Mouse (Mus musculus) gastrocnemius, postnatal 25 days (tissue): ENCODE measurements around the gene Hsf4. TPM values are rescaled to one million over a fixed set of nuclear protein-coding genes. Genes with fewer than 3 reads are reported as not detected.
"Not testable (repeated sequence)": the region's sequence is repeated elsewhere in the genome, so short reads cannot be mapped to it uniquely, and the experiment has no call there.

ENCODE experiments used
- DNase-seq: peaks from one replicate; pipeline ENCODE4 v3.0.0; 2022
- total RNA-seq, 2 experiments: library from RNA; stranded (reverse); gene quantifications; 1 replicate in 1 of 2; 2 replicates in 1 of 2; pipeline ENCODE4 v1.2.3; 2021

The Hsf4 gene
- total RNA-seq, 2 experiments from 2014 or later = 2.9 to 3.0 TPM

GRCm38 (mm10) chr8:105282239-105282638 is 12.6 kb downstream of the Hsf4 start:
- DNase-seq = no peak

DNA sequence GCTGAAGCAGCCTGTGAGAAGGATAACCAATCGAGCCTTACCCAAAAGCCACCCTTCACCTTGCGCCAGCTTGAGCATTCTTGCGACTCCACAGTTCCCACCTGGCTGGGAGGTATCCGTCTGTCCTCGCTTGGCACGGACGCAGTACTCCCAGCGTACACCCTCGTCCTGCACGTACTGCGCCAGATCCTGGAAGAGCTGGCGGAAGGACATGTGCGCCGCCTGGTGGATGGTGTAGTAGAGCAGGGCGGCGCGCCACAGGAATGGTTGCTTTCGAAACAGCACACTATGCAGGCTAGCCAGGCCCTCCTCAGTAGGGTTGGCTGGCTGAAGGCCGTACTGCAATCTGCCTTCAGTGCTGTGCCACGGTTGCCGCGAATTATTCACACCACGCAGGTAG is 13.5 kb downstream of the Hsf4 start:
- peak; percentile 50 for DNase-seq

DNA sequence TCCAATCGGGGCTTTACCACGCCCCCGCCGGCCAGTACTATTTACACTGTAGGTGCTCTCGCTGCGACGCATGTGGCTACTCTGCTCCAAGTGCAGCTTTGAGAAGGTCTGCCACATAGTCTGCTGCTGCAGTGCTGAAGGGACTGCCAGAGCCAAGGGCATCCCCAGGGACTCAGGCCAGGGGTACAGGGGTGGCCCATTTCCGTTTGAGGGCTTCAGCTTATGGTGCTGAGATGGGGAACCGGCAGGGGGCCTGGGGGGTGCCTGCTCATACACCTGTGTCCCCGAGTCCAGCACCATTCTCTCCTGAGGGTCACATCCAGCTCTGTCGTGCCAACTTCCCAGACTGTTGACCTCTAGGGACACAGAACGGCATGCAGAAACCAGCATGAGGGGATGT is 15.9 kb downstream of the Hsf4 start:
- no peak for DNase-seq

GRCm38 (mm10) chr8:105286907-105287306 is 17.3 kb downstream of the Hsf4 start:
- DNase-seq = no peak

GRCm38 (mm10) chr8:105288231-105288630 is 18.6 kb downstream of the Hsf4 start:
- no peak for DNase-seq

DNA sequence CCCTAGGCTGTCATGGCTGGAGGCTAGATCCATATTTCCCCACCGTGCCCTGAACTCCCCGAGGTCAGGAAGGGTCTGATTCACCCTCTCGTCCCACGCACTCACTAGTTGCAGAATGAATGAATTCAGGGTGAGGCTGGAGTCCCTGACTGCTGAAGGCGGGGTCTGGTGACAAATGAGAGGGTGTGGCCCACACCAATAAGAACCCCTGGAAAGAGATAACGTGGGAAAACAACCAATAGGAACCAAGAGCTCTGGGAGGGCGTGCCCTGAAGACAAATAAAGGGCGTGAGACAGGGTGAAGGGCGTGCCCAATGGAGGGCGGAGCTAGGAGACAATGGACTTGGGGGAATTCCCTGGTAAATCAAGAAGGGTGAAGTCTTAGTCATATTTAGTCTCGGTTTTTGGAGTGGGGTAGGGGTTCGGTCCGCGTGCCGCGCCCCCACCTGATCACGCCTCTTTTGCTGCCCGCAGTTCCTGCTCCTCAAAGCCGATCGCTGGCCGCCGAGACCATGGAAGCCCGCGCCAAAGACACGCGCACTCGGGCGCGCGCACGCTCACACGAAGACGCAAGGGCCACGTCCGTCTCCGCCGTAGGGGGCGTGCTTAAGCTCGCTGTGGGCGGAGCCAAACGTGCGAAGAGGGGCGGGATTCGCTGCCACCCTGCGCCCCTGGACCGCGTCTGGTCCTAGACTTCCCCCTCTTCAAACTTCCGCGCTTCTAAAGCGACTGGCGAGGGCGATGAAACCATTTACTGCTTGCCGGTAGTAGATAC is 19.5 kb downstream of the Hsf4 start:
- peak; percentile 89 for DNase-seq

DNA sequence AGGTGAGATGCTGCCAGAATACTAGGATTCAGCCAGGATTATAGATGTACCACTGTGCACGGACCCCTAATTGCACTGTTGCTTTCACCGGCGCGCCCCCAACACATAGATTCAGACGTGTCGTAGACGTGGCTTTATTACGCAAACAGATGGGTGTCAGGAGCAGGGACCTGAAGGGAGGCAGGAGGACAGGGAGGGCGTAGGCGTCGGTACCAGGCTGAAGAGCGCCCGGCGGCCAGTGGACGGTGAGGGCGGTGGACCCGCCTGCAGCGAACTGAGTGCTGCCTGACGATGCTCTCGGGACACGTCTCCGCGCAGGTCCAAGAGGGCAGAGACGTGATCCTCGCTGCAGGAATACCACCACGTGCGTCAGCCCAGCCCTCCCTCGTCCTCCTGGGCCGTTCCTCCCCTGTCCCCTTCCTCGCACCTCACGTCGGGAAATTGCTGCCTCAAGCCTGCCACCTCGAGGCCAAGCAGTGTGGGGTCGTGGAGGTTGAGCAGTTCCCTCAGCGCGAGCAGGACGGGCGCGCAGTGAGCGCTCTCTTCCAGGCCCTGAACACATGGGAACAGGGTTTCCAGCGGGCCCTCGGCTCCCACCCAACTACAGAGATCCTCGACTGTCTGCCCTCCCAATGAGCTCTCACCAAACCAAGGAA is 20.3 kb downstream of the Hsf4 start, which contains the start of gene 4931428F04Rik:
Gene 4931428F04Rik, minus strand, starts transcription at position 60 of the 656 bp plus-strand sequence.
- no peak for DNase-seq

GRCm38 (mm10) chr8:105290554-105291314 is 21.1 kb downstream of the Hsf4 start:
- peak; percentile 63 for DNase-seq

DNA sequence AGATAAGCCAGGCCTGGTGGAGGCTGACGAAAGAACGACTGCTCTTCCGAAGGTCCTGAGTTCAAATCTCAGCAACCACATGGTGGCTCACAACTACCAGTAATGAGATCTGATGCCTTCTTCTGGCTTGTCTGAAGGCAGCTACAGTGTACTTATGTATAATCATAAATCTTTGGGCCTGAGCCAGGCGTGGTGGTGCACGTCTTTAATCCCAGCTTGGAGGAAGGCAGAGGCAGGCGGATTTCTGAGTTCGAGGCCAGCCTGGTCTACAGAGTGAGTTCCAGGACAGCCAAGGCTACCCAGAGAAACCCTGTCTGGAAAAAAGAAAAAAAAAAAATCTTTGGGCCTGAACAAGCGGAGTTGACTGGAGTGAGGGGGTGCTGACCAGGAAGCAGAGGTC is 21.8 kb downstream of the Hsf4 start:
- DNase-seq = not testable (repeated sequence)

- DNase-seq = not testable (repeated sequence)
These were observed 22.2 kb downstream of the Hsf4 start for GRCm38 (mm10) chr8:105291802-105292201.

DNA sequence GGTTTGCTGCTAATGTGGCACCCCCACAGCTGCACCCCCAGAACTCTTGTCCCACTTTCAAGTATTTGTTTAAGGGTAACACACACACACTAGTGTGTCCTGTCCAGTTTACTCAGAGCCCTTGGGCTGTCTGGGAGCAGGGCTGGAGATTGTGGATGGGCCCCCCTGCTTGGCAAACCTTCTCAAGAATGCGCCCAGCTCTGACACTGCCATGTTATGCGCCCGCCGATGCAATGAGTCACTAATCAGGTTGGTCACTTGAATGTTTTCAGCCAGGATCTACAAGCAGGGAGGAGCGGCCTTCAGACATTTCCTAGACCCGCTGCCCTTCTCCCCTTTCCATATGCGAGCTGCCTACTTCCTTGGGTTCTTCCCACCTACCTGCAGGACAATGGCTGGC is 22.9 kb downstream of the Hsf4 start:
- DNase-seq = no peak

DNA sequence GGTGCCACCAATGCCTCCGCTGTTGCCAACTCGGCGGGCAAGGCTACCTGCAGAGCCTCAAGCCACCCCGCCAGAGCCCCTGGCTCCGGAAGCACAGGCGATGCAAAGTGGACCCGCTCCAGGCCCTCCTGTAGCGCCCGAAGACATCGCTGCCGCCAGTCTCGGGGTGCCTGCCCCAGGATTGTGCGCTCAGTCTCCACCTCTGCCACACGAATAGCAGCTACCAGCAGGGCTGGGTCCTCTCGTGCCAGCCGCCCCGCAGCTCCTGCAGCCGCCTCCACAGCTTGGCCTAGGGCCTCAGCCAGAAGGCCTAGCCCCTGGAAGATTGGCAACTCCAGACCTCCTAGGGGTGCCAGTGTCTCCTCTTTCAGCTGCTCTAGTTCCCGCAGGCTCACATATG is 23.8 kb downstream of the Hsf4 start:
- DNase-seq = no peak

GRCm38 (mm10) chr8:105294776-105295175 is 25.2 kb downstream of the Hsf4 start:
- no peak for DNase-seq

DNA sequence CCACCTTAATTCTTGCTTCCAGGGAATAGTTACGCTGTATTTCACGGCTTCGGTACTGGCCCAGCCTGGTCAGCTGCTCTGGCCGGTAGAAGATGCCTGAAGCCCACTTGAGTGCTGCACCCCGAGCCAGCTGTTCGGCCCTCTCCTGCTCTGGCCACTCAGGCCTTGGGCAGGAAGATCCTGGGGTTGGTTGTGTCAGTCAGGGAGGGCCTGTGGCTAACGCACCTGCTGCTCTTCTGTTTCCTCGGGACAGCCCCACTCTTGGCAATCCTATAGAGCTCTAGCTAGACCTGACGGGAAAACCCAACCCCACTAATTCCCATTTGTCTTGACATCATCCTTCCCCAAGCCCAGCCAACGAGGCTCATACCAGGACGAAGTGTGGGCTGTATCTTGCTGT is 25.7 kb downstream of the Hsf4 start:
- DNase-seq = no peak

- no peak for DNase-seq
These were observed 26.4 kb downstream of the Hsf4 start, which contains the start of gene Exoc3l for GRCm38 (mm10) chr8:105295895-105296573. Exoc3l (minus strand) TSS chr8:105296101.

- DNase-seq = peak; percentile 90
These were observed 28.1 kb downstream of the Hsf4 start, which contains the start of gene E2f4 for GRCm38 (mm10) chr8:105297511-105298192. E2f4 (plus strand) TSS chr8:105297663.

GRCm38 (mm10) chr8:105298351-105299252 is 29.0 kb downstream of the Hsf4 start:
- DNase-seq = no peak

DNA sequence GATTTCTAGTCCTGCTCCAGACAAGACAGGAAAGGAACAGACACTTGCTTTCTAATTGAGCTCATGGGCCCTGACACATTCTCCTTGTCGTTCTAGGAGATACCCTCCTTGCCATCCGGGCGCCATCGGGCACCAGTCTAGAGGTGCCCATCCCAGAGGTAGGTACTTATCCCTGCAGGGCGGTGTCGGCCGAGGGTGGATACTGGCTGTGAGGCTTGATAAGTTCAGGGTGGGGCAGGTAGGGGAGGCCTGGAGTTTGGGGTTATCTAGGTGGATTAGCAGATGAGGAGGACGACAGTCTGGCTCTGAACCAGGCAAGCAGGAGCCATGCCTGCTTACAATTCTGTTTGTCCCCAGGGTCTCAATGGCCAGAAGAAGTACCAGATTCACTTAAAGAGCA is 30.4 kb downstream of the Hsf4 start:
- no peak for DNase-seq

GRCm38 (mm10) chr8:105303396-105303795 is 33.8 kb downstream of the Hsf4 start:
- no peak for DNase-seq

DNA sequence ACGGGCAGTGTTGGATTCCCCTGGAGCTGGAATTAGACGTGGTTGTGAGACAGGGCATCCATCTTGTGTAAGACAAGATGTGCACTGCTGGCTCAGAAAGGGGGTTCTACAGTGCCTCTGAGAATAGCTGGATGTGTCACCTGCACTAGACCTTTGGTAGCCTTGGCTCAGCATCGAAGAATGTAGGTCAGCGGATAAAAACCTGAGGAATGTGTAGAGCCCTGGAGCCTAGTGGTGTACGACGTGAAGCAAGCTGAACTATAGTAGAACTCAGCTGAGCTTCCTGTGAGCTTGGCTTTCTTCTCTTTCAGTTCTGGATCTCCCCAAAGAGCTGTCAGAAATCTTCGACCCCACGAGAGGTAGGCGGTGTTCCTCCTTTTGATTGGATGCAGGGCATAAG is 34.3 kb downstream of the Hsf4 start:
- DNase-seq = no peak
